Mouse (Mus musculus) liver, embryonic 15.5 days (tissue): ENCODE measurements around the gene Grb2. TPM values are rescaled to one million over a fixed set of nuclear protein-coding genes. Genes with fewer than 3 reads are reported as not detected.

Experiments used
- ATAC-seq: fragments of 200-750 bp; cut with Nextera tagmentation; 2 replicates; pipeline ENCODE4 v1.8.0; 2017; ENCODE audit warnings: moderate number of reproducible peaks, mild to moderate bottlenecking, moderate library complexity; ENCODE audit not compliant: insufficient read depth
- H3K27ac ChIP-seq: fragments of 300-500 bp; sonication (generic); replicated peaks from 2 replicates; pipeline ENCODE4 v1.5.1; 2015; ENCODE audit warnings: mild to moderate bottlenecking, inconsistent platforms
- H3K27me3 ChIP-seq: fragments of 300-500 bp; sonication (generic); 2 replicates; pipeline ENCODE4 v1.6.1; 2015; ENCODE audit warnings: mild to moderate bottlenecking, inconsistent platforms
- H3K36me3 ChIP-seq: fragments of 300-500 bp; sonication (generic); replicated peaks from 2 replicates; pipeline ENCODE4 v1.6.1; 2015; ENCODE audit warnings: moderate library complexity, mild to moderate bottlenecking, inconsistent platforms
- H3K4me1 ChIP-seq: fragments of 300-500 bp; sonication (generic); replicated peaks from 2 replicates; pipeline ENCODE4 v1.6.1; 2015; ENCODE audit warnings: inconsistent platforms
- H3K4me2 ChIP-seq: fragments of 300-500 bp; sonication (generic); 2 replicates; pipeline ENCODE4 v1.6.1; 2015; ENCODE audit warnings: moderate library complexity, mild to moderate bottlenecking, inconsistent platforms
- H3K4me3 ChIP-seq: fragments of 300-500 bp; sonication (generic); replicated peaks from 2 replicates; pipeline ENCODE4 v1.5.1; 2015; ENCODE audit warnings: mild to moderate bottlenecking, inconsistent platforms
- H3K9ac ChIP-seq: fragments of 300-500 bp; sonication (generic); 2 replicates; pipeline ENCODE4 v1.6.1; 2015; ENCODE audit warnings: moderate library complexity, mild to moderate bottlenecking, inconsistent platforms
- H3K9me3 ChIP-seq: fragments of 300-500 bp; sonication (generic); replicated peaks from 2 replicates; pipeline ENCODE4 v1.6.1; 2016; ENCODE audit warnings: inconsistent platforms
- WGBS: fragments of 180-500 bp; shearing (Covaris S2); methylation state at CpG from one replicate; pipeline ENCODE4 v1.1.7; 2015; ENCODE audit warnings: mixed read lengths; ENCODE audit not compliant: insufficient replicate concordance; 5-methylcytosine and 5-hydroxymethylcytosine counted together
- polyA plus RNA-seq: library from polyadenylated mRNA; unstranded; fragments of >200 nt; fragmentation: Nextera tagmentation; extraction: Ambion mirVana; gene quantifications from 2 replicates; pipeline ENCODE4 v1.2.1, GENCODE M21; 2015

Grb2 gene
- polyA plus RNA-seq, 1 experiment from 2014 or later = 55.8 TPM

- no peak overlapping the region for H3K27ac ChIP-seq
- peaks cover 13% of the 10 kb centered on the region for H3K4me1 ChIP-seq
- ATAC-seq = no peak
- H3K27me3 ChIP-seq = no peaks in the 10 kb centered on the region
- H3K9me3 ChIP-seq = no peaks in the 10 kb centered on the region
- H3K9ac ChIP-seq = no peak overlapping the region
- H3K36me3 ChIP-seq = no peaks in the 10 kb centered on the region
- WGBS = 66% methylated on average over 8 of the region's 8 CpGs
- H3K4me2 ChIP-seq = no peak overlapping the region
- H3K4me3 ChIP-seq = no peak overlapping the region
These were observed 73.4 kb downstream of the Grb2 start for GRCm38 (mm10) chr11:115635041-115635440.

GRCm38 (mm10) chr11:115634109-115634508 is 74.3 kb downstream of the Grb2 start:
- no peak overlapping the region for H3K27ac ChIP-seq
- no peaks in the 10 kb centered on the region for H3K9me3 ChIP-seq
- H3K4me1 ChIP-seq = peaks cover 17% of the 10 kb centered on the region
- H3K27me3 ChIP-seq = no peaks in the 10 kb centered on the region
- H3K4me2 ChIP-seq = no peak overlapping the region
- 64% methylated on average over 4 of the region's 4 CpGs for WGBS
- H3K36me3 ChIP-seq = no peaks in the 10 kb centered on the region
- ATAC-seq = no peak
- no peak overlapping the region for H3K9ac ChIP-seq
- H3K4me3 ChIP-seq = no peak overlapping the region

GRCm38 (mm10) chr11:115632862-115633261 is 75.5 kb downstream of the Grb2 start:
- no peak for ATAC-seq
- Histone ChIP-seq H3K36me3 (no peaks in the 10 kb centered on the region), H3K9ac (no peak overlapping the region), H3K9me3 (no peaks in the 10 kb centered on the region), H3K4me3 (no peak overlapping the region), H3K27me3 (no peaks in the 10 kb centered on the region), H3K4me2 (no peak overlapping the region), H3K4me1 (peaks cover 22% of the 10 kb centered on the region), H3K27ac (no peak overlapping the region)
- WGBS = 56% methylated on average over 10 of the region's 10 CpGs

GRCm38 (mm10) chr11:115632247-115632646 is 76.2 kb downstream of the Grb2 start:
- 61% methylated on average over 7 of the region's 7 CpGs for WGBS
- Histone ChIP-seq H3K27me3 (no peaks in the 10 kb centered on the region), H3K9ac (no peak overlapping the region), H3K4me1 (peaks cover 28% of the 10 kb centered on the region), H3K27ac (no peak overlapping the region), H3K4me2 (no peak overlapping the region), H3K36me3 (no peaks in the 10 kb centered on the region), H3K9me3 (no peaks in the 10 kb centered on the region), H3K4me3 (no peak overlapping the region)
- ATAC-seq = no peak

- no peak for ATAC-seq
- H3K9ac ChIP-seq = no peak overlapping the region
- 19% methylated on average over 3 of the region's 3 CpGs for WGBS
These were observed 76.9 kb downstream of the Grb2 start for GRCm38 (mm10) chr11:115631505-115631890.

GRCm38 (mm10) chr11:115630532-115631504 is 77.6 kb downstream of the Grb2 start:
- H3K9ac ChIP-seq = no peak overlapping the region
- 42% methylated on average over 16 of the region's 16 CpGs for WGBS
- H3K9me3 ChIP-seq = no peaks in the 10 kb centered on the region
- peak overlapping the region; percentile 51 for H3K27ac ChIP-seq
- no peaks in the 10 kb centered on the region for H3K27me3 ChIP-seq
- no peak for ATAC-seq
- no peak overlapping the region for H3K4me3 ChIP-seq
- no peaks in the 10 kb centered on the region for H3K36me3 ChIP-seq
- H3K4me2 ChIP-seq = peak overlapping the region; percentile 41
- H3K4me1 ChIP-seq = peaks cover 42% of the 10 kb centered on the region

More at GRCm38 (mm10) chr11:115631505-115631890, 76.9 kb downstream of the Grb2 start:
- Histone ChIP-seq H3K4me2 (peak overlapping the region; percentile 41; the same call in 1 of the 2 replicates), H3K27ac (peak overlapping the region; percentile 51), H3K9me3 (no peaks in the 10 kb centered on the region), H3K27me3 (no peaks in the 10 kb centered on the region), H3K36me3 (no peaks in the 10 kb centered on the region), H3K4me3 (no peak overlapping the region), H3K4me1 (peaks cover 36% of the 10 kb centered on the region)

- H3K9me3 ChIP-seq = no peaks in the 10 kb centered on the region
- H3K4me1 ChIP-seq = peaks cover 42% of the 10 kb centered on the region
- H3K9ac ChIP-seq = no peak overlapping the region
- no peak overlapping the region for H3K4me3 ChIP-seq
- no peak overlapping the region for H3K27ac ChIP-seq
- H3K4me2 ChIP-seq = no peak overlapping the region
- ATAC-seq = no peak
- 71% methylated on average over 13 of the region's 13 CpGs for WGBS
- H3K27me3 ChIP-seq = no peaks in the 10 kb centered on the region
- no peaks in the 10 kb centered on the region for H3K36me3 ChIP-seq
These were observed 78.5 kb downstream of the Grb2 start for GRCm38 (mm10) chr11:115629734-115630531.

- Histone ChIP-seq H3K4me2 (peak overlapping the region; percentile 98), H3K27ac (peak overlapping the region; percentile 56), H3K36me3 (peaks cover under 1% of the 10 kb centered on the region; the same call in 1 of the 2 replicates), H3K9me3 (no peaks in the 10 kb centered on the region), H3K4me1 (peaks cover 42% of the 10 kb centered on the region), H3K4me3 (peak overlapping the region; percentile 84), H3K9ac (peak overlapping the region; percentile 46), H3K27me3 (no peaks in the 10 kb centered on the region)
- 42% methylated on average over 13 of the region's 13 CpGs for WGBS
- ATAC-seq = peak; percentile 4
These were observed 79.8 kb downstream of the Grb2 start for GRCm38 (mm10) chr11:115628465-115629101.

- peak within 1 kb of the TSS; percentile 79 for H3K9ac ChIP-seq
- peak; percentile 100 for ATAC-seq
- under 1% methylated on average over 47 of the region's 47 CpGs for WGBS
- H3K36me3 ChIP-seq = peaks cover 7% of the 10 kb centered on the region
- peak within 1 kb of the TSS; percentile 83 for H3K27ac ChIP-seq
- H3K4me2 ChIP-seq = peak within 1 kb of the TSS; percentile 98
- H3K27me3 ChIP-seq = no peaks in the 10 kb centered on the region
- H3K9me3 ChIP-seq = no peaks in the 10 kb centered on the region
- H3K4me1 ChIP-seq = peaks cover 42% of the 10 kb centered on the region
- H3K4me3 ChIP-seq = peak within 1 kb of the TSS; percentile 84
These were observed 80.5 kb downstream of the Grb2 start, which contains the start of gene Slc25a19 for GRCm38 (mm10) chr11:115627705-115628464. TSS of gene Slc25a19 (minus strand) at chr11:115628295.
